Mouse (Mus musculus) ovary, postnatal 14 days (tissue): ENCODE results near the gene Heatr3.
A peak's percentile ranks its signal among the peaks of the same experiment; 100 is the strongest.

Experiments used
- DNase-seq: peaks from one replicate; pipeline ENCODE4 v3.0.0; 2022; ENCODE audit warnings: low spot score

Heatr3 gene

DNA sequence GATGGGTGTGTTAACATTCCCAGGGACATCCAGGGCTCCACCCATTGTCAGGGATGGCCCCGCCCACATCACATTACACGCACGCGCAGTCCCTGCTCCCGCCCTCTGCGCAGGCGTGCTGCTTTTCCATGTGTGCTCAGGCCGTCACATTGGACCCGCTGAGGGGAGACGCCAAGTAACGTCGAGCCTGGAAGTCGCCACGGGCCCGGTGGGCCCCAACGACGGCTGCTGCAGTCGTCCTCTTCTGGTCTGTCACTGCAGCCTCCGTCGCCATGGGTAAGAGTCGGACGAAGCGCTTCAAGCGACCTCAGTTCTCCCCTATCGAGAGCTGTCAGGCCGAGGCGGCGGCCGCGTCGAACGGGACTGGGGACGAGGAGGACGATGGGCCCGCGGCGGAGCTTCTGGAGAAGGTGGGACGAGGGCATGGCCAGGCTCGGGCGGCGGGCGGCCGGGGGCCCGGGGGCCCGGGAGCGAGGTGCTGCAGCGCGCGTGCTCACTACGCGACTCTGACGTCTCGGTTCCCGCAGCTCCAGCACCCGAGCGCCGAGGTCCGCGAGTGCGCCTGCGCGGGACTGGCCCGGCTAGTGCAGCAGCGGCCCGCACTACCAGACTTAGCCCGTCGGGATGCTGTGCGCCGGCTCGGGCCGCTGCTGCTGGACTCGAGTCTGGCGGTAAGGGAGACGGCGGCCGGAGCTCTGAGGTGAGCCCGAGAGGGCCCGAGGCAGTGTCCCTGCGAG, at the start of gene Heatr3:
Heatr3 (plus strand) TSS at position 108 of the 737 bp plus-strand sequence.
- peak; percentile 97 for DNase-seq

DNA sequence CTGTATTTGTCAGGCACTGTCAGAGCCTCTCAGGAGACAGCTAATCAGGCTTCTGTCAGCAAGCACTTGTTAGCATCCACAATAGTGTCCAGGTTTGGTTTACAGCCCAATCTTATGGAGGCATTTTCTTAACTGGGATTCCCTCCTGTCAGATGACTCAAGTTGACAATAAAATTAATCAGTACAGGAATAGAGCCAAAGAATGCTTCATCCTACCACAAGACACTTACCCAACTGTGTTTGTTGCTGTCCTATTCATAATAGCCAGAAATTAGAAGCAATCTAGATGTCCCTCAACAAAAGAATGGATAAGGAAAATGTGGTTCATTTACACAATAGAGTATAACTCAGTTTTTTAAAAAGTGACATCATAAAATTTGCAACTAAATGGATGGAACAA, 49.6 kb upstream of the Heatr3 start:
- no peak for DNase-seq

DNA sequence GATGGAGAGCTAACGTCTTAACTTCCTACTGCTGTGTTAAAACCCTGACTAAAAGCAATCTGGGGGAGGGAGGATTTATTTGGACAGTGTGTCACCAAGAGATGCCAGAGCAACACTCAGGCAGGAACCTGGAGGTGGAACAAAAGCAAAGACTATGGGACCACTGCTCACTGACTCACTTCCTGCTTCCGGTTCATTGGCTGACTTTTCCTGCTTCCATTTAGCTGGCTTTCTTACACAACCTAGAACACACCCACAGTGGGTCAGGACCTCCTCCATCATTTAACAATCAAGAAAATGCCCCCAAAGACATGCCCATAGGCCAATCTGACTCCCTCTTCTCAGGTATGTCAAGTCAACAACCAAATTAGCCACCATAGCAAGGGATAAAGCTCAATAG, 46.0 kb upstream of the Heatr3 start:
- no peak for DNase-seq

DNA sequence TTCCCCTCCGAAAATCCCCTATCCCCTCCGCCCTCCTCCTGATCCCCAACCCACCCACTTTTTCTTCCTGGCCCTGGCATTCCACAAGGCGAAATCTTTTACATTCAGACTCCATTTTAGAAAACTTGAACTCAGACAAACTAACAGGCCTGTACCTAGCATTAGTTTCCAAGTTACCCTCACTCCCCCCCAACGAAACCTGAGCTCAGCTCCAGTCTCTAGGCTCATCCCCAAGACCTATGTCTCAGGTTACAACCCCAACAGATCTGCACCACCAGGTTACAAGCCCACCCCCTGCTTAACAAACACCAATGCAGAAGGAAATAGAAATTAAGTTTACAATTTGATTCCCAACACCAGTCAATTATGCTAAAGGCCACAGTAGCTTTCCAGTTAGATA, 44.3 kb upstream of the Heatr3 start:
- DNase-seq = no peak

DNA sequence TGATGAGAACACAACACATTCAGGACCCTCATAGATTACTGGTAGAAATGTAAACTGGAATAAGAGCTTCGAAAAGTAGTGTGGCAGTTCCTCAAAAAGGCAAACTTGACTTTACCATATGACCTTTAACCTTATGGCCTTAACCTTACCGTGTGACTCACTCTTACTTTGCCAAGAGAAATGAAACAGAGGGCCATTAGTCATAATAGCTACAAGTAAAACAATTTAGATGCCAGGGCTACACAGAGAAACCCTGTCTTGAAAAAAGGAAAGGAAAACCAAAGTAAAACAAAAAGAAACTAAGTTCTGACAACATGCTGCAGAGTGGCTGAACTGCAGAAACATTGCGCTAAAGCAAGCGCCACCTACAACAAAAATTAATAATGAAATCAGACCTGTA, 38.8 kb upstream of the Heatr3 start:
- DNase-seq = no peak

DNA sequence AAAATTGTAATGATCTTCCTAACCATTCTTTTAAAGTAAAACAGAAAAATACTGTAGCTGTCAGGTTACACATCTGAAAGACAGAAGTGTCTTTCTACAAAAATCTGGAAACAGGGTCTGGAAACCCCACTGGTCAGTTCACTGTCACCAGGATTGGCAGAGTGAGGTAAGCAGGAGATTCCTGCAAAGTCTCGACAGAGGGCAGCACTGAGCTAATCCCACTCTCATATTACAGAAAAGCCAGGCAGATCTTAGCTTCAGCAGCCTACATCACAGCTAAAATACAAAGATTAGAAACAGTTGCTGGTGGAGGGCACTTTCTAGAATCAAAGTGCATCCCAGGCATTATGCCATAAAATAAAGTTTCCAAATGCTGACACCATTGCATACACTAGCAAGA, 38.1 kb upstream of the Heatr3 start:
- DNase-seq = peak; percentile 24

DNA sequence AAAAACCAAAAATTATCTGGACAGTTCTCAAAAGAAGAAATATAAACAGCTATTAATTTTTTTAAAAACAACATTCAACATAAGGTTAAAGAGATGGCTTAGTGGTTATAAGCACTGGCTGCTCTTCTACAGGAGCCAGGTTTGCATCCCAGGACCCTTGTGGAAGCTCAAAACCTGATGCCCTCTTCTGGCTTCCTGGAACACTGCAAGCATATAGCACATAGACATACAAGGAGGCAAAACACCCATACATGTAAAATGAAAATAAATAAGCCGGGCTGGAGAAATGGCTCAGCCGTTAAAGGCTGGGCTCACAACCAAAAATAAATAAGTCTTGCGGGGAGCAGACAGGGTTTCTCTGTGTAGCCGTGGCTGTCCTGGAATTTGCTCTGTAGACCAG, 28.4 kb upstream of the Heatr3 start:
- DNase-seq = no peak

DNA sequence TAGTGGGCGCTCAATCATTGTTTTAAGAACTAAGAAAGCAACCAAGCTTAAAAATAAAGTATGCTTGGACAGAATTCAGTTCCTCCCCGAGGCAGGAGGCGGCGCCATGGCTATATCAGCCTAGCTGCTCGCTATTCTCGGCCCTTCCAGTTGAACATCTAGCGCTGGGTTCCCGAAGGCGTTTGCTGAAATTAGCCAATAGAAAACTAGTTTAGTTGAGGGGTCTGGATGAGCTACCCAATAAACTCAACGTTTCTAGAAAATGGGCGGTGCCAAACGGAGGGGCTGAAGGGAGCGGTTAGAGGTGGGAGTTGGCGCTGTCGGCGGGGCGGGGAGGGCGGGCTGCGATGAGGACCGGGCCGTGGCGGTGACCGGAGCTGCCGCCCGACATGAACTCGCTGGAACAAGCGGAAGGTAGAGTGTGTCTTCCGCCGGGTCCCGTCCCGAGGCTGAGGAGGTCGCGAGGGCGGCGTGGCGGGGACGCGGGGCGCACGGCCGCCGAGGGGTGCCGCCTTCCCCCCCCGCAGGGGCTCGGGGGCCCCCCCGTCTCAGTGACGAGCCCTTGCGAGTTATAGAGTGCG, 19.1 kb upstream of the Heatr3 start, which contains the start of gene Cnep1r1:
Cnep1r1 (plus strand) TSS at position 314 of the 581 bp plus-strand sequence.
- peak; percentile 98 for DNase-seq

DNA sequence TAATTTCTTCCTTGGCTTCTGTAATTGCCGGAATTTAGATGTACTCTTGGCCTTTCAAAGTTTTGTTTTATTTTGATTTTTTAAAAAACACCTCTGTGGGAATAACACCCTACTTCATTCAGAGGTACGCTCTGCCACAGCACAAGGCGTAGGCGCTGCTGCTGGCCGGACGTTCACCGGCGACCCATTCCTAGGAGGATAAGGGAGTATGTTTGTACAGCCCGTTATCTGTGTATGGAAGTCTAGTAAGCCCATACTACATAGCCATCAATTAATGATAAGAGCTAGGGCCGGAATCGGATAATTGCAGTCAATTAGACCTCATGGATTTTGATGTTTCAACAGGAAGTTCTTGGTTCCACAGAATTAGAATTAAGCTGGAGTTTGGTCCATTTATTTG, 18.6 kb upstream of the Heatr3 start:
- DNase-seq = no peak

DNA sequence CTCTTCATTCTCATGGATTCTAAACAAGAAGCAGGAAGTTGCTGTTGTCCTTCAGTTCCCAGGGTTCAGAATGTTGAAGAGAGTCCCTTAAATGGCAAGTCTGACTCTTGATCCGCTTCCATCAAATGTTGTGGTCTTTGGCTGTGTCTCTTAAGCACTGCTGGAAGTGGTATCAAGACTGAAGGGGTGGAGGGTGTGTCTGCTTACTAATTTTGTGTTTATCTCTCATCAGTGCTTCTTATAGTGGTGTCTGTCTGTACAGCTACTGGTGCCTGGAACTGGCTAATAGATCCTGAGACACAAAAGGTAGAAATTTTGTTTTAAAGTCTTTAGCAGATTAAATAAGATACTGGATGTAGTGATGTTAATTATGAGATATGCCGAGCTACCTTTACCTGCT, 12.8 kb upstream of the Heatr3 start:
- DNase-seq = no peak

DNA sequence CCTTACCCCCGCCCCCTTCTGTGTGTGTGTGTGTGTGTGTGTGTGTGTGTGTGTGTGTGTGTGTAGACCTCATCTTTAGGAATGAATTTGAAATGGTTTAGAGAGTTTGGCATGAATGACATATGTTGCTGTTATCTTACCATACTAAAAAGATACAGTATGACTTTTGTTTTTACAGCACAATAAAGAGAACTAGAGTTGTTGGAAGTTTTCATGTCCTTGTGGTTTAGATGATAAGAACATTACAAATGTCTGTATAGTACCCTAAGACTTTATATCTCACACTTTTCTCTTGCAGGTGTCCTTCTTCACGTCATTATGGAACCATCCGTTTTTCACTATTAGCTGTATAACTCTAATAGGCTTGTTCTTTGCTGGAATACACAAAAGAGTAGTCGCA, 8.3 kb upstream of the Heatr3 start:
- DNase-seq = no peak

DNA sequence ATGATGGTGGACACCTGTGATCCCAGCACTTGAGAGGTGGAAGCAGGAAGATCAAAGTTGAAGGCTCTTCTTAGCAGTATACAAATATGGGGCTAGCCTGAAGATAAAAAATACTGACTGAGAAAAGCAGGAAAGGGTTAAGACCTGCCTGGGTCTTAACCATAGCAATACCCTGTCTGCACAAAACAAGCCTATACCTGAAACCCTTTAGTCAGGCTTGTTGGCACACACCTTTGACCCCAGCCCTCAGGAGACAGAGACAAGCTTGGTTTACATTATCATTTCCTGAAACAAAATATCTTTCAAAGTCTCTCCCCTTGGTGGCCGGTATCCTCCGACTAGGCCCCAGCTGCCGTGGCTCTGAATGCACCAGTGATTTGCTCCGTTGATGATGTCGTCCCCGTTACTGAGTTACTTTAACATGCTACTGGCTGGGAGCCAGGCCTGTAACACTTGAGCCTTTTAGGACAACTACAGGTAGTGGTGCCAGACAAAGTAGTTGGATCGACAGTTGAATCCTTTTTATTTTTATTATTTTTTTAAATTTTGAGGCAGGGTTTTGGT, 6.8 kb upstream of the Heatr3 start:
- DNase-seq = no peak

DNA sequence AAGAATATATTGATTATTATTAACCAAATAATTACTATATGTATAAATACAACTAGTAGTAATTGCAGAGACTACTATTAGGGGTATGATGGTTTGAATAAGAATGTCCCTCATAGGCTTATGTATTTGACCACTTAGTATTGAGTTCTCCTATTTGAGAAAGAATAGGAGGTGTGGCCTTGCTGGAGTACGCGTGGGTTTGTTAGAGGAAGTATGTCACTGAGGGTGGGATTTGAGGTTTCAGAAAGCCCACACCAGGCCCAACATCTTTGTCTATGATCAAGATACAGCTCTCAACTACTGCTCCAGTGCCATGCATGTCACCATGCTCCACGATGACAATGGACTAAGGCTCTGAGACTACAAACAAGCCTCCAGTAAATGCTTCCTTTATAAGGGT, 1.6 kb downstream of the Heatr3 start:
- DNase-seq = no peak

DNA sequence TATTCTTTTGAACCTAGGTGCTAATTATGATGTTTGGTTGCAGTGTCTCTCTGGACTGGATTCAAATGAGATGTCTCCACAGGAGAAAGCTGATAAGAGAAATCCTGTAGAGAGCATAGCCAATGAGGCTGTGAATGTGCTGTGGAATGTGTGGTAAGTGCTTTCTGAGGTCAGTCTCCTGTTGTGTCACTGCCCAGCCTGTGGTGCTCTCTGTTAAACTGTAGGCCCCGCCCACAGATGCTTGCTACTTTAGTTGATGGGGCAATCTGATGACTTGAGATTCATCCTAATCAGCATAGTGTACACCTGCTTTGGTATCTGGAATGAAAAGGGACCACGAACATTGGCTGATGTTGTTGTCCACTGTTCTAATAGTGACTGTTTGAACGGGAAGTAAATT, 4.0 kb downstream of the Heatr3 start:
- DNase-seq = no peak

DNA sequence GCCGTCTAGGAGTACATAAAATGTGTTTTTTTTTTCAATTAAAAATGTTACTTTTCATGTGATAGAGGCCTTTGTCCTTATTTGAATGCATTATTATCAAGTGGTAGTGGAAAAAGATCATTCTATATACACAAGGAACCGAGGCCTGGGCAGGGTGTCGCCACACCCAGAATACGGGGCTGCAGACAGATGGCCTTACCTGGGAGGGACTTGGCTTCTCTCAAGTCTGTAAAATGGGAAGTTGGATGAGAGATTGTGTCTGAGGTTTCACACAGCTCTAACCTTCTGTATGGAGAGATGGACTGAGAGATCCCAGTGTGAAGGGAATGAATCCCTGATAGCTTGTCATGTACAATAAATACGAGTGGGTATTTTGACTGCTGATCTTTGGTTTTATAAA, 6.4 kb downstream of the Heatr3 start:
- DNase-seq = no peak

DNA sequence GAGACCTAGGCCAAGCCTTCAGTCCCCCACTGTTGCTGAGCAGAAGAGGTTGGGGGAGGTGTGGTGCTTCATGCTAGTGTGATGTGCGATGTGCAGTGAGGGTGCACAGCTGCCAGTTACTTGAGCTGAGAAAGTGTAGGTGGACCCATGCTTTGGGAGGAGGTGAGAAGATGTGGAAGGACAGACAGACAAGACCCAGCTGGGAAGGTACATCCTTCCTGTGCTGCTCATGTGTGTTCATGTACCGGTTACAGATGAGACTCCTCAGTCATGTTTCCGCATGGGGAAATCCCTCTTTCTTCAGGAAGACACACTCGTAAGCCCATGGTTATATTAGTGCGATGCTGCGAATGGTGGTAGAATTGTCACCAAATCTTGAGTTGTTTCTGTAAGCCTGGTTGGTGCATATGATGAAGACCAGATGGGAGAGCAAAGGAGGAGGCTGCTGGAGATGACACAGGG, 13.3 kb downstream of the Heatr3 start:
- no peak for DNase-seq

DNA sequence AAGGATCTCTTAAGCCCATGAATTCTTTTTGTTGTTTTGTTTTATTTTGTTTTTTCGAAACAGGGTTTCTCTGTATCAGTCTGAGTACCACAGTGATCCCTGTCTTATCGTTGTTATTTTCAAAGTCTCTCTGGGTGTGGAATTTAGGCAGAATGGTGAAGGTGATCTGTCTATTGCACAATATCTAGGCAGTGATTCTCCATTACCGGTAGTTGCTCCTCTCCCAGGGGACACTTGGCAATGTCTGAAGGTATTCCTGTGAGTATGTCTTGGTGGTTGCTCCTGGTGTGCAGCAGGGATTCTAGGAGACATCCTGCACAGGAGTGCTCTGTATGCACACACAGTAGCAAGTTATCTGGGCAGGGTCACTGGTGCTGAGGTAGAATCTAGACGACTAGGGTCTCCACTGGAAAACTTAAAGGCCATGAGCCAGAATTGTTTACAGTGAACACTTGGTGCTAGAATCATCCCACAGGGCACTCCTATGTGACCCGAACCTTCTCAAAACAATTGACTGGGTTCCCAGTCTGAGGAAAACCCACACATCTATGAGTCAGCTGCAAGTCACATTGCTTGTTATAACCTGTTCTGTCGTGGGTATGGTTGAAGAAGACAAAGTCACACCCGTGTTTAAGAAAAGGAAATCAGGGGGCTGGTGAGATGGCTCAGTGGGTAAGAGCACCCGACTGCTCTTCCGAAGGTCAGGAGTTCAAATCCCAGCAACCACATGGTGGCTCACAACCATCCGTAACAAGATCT, 22.8 kb downstream of the Heatr3 start:
- no peak for DNase-seq

DNA sequence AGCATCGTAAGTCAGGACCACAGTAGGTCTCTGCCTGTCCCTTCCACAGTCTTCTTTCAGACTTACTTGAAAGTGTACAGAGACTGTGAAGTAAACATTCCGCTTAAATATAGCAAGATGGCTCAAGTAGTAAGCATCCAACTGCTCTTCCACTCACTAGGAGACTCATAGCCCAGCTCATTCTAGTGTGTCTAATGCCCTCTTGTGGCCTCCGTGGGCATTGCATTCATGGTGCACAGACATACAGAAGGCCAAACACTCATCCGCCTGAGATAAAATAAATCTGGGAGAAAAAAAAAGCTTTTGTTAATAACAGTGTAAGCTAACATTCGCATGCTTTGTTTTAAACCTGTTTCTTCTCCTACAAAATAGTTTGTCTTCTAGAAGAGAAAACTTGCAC, 23.8 kb downstream of the Heatr3 start:
- peak; percentile 45 for DNase-seq

DNA sequence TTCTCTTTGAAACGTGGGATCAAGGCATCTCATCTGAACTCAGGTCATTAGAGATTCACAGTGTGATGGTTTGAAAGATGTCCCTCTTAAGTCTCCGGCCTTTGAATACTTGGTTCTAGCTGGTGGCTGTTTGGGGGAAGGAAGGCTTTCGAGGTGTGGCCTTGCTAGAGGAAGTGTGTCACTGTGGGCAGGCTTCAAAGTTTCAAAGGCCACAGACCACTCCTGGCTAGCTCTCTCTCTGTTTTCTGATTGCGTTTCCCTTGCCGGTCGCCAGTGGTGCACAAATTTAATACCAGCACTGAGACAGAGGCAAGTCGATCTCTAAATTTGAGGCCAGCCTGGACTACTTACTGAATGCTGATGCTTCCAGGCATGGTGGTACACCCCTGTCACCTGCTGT, 37.6 kb downstream of the Heatr3 start:
- no peak for DNase-seq

DNA sequence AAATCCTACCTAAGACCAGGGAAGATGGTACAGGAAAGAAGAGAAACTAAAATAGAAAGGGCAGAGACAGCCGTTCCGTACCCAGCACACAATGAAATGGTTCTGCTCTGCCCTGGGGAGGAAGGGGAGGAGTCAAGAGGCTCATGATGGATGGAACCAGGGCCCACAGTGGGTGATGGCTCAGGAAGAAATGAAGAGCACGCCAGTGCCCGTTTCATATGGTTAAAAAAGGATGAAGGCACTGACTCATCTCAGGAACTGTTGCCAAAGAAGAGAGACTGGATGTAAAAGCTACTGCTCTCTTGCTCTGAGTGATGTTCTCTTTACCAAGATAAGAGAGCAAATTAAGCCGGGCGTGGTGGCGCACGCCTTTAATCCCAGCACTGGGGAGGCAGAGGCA, 39.6 kb downstream of the Heatr3 start:
- DNase-seq = no peak

DNA sequence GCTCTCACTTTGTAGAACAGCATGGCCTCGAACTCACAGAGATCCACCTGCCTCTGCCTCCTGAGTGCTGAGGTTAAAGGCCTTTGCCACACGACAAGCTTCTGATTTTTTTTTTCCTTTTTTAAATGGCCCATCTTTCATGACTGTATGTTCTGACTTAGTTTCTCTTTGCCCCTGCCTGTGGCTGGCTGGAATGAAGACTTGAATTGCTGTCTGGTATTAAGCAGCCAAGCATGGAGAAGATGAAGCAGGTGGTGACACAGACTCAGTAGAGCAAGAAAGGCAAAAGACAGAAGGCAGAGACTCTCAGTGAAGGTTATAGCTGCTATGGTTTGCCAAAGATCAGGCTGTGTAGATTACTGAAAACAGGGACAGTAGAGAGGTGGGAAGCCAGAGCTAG, 45.5 kb downstream of the Heatr3 start:
- no peak for DNase-seq

DNA sequence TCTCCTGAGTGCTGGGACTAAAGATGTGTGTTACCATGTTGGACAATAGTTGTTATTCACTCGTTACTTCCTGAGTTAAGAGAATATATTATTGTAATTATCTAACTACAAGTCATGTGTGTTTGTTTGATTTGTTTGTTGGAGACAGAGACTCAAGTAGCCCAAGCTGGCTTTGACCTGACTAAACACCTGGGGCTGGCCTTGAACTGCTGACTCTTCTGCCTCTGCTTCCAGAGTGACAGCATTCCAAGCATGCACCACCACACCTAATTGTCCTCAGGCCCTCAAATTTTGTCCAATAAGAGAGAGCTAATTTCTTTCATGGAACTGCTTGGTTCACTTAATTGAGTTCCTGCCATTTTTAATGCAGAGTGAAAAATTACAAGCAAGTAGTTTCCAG, 47.3 kb downstream of the Heatr3 start:
- no peak for DNase-seq

DNA sequence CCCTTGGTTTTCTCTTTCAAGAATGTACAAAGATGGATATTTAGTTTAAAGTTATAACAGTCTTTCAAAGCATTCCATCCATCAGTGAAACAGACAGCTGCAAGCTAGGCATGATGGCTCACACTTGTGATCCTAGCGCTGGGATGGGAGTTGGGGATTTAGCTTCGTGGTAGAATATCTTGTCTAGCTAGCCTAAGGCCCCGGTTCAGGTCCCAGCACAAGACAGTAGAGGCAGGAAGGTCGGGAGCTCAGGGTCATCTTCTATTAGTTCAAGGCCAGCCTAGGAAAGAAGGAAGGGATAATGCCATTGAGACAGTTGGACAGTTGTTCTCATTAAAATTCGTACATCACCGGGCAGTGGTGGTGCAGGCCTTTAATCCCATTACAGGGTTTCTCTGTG, 48.1 kb downstream of the Heatr3 start:
- no peak for DNase-seq
